Mouse (Mus musculus): ENCODE data around the gene Arhgap15. TPM values are rescaled to one million over a fixed set of nuclear protein-coding genes. Genes with fewer than 3 reads are reported as not detected.

Arhgap15 gene
- polyA plus RNA-seq, 1 experiment from 2014 or later, result 0.95 TPM

Other genes with a start within 250 kb of the Arhgap15 start
- 0.08 TPM in 1 of 2 replicates, not detected in the other for gene Kynu, start 193.5 kb upstream of the Arhgap15 start, polyA plus RNA-seq (2015; fragmentation: Nextera tagmentation; extraction: Ambion mirVana)

All from forebrain, embryonic 16.5 days (tissue).